Mouse (Mus musculus): ENCODE data around the gene Hint1. TPM values are rescaled to one million over a fixed set of nuclear protein-coding genes. Genes with fewer than 3 reads are reported as not detected.
"Not testable (repeated sequence)": the region's sequence is repeated elsewhere in the genome, so short reads cannot be mapped to it uniquely, and the experiment has no call there.

Hint1 gene
- polyA plus RNA-seq, 1 experiment from 2014 or later: 791 TPM

DNA sequence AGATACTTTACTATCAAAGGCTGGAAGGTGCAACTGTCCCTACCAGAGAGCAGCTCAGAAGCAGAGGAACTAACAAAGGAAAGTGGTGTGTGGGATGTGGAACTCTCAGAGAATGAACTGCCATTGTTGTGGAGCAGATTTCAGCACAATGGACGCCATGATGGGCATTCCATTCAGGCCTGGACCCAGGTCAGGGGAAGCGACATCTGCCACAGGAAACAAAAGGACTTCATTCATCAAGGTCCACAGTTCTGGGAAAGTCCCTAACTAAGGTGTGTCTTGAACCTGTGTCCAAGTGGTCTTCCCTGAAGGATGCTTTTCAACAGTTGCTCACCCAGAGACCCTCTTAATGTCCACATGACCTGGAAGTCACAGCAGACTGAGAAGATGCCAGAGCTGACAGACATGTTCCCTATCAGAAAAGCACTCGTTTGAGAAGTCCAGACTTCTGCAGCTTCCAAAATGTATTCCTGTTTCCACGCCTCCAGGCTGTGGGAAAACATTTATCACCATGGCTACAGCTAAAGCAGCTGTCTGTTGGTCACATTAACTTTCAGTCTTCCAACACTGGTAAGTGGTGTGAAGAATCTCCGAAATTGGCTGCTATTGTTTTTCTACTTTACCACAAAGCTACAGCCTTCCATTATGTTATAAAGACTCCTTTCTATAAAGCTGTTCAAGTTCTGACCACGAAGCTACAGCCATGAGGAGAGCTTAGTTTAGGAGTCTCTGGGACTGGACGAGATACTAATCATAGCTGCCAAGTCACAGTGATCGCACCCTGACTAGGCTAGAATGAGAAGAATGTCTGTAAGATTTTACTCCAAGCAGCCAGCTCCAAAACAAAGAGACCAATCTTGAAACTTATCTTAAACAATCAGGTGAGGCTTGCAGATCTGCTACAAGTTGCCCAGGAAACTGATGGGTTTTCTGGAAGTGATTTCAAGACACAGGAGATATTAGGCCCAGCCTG is 20.4 kb upstream of the Hint1 start:
- no peak for ATAC-seq
- WGBS (ENCODE audit: insufficient replicate concordance): 62% methylated on average over 8 of the region's 8 CpGs
- H3K4me3 ChIP-seq (ENCODE audit: low read depth, low read length): no peak overlapping the region

DNA sequence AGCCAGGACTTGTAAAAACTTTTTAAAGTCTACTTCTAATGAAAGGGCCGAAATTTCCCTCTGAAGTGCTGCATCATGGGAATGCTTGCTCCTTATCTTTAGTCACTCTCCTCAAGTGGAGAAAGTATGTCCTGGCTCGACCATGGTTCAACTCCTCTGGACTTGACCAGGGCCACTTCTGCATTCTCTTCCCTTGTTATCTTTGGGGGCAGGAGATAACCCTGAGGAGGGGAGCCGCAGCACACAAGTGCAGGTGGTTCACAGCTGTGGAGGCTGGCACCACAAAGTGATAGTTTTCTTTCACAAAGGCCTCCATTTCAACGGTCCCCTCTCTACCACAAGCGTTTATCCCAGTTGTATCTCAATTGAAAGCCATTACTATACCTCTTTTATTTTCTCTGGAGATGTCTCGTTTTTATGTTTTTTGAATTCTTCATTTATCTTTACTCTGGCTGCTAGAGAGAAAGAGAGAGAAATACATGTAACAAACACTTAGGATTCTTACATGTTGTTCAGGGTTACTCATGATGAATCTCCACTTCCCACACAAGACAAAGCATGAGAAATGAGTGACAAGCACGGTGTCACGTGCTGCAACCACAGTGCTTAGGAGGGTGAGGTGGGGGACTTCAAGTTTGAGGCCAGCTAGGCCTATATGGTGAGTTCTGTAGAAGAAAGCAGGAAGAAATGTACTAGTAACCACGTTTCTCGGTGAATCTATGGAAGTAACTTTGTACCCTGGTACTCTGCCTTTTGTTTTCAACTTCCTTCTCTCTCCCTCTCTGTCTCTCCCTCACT is 16.0 kb upstream of the Hint1 start:
- no peak overlapping the region for H3K4me3 ChIP-seq (ENCODE audit: low read depth, low read length)
- H3K9ac ChIP-seq (replicated peaks): no peak overlapping the region
- 44% methylated on average over 10 of the region's 10 CpGs for WGBS (ENCODE audit: insufficient replicate concordance)
- H3K27ac ChIP-seq (ENCODE audit: low read depth): peak overlapping the region; percentile 40; the same call in 1 of the 2 replicates
- H3K27me3 ChIP-seq (ENCODE audit: insufficient read depth, low read length): no peaks in the 10 kb centered on the region
- no peaks in the 10 kb centered on the region for H3K9me3 ChIP-seq (ENCODE audit: low read length)
- H3K4me1 ChIP-seq (ENCODE audit: insufficient read depth): no peaks in the 10 kb centered on the region
- H3K4me2 ChIP-seq (ENCODE audit: low read depth, low read length): no peak overlapping the region
- TF ChIP-seq EP300 (IDR thresholded peaks at IDR 0.05; ENCODE audit: low read depth) (no peak), CTCF (IDR thresholded peaks at IDR 0.05; ENCODE audit: low read depth) (no peak)
- DNase-seq (no peak), ATAC-seq (no peak)
- no peaks in the 10 kb centered on the region for H3K36me3 ChIP-seq (replicated peaks; ENCODE audit: insufficient read depth, low read length)

More for the DNA sequence above, 20.4 kb upstream of the Hint1 start:
- no peak overlapping the region for H3K9ac ChIP-seq (replicated peaks)
- TF ChIP-seq EP300 (IDR thresholded peaks at IDR 0.05; ENCODE audit: low read depth) (no peak), CTCF (IDR thresholded peaks at IDR 0.05; ENCODE audit: low read depth) (no peak)
- H3K27ac ChIP-seq (ENCODE audit: low read depth): no peak overlapping the region
- H3K9me3 ChIP-seq (ENCODE audit: low read length): no peaks in the 10 kb centered on the region
- no peaks in the 10 kb centered on the region for H3K27me3 ChIP-seq (ENCODE audit: insufficient read depth, low read length)
- H3K36me3 ChIP-seq (replicated peaks; ENCODE audit: insufficient read depth, low read length): no peaks in the 10 kb centered on the region
- H3K4me1 ChIP-seq (ENCODE audit: insufficient read depth): peaks cover 6% of the 10 kb centered on the region; the same call in 1 of the 2 replicates
- no peak for DNase-seq
- H3K4me2 ChIP-seq (ENCODE audit: low read depth, low read length): no peak overlapping the region

GRCm38 (mm10) chr11:54851656-54852055 is 14.5 kb upstream of the Hint1 start:
- H3K9me3 ChIP-seq (ENCODE audit: low read length): no peaks in the 10 kb centered on the region
- no peaks in the 10 kb centered on the region for H3K36me3 ChIP-seq (replicated peaks; ENCODE audit: insufficient read depth, low read length)
- no peaks in the 10 kb centered on the region for H3K4me1 ChIP-seq (ENCODE audit: insufficient read depth)
- 86% methylated on average over 12 of the region's 12 CpGs for WGBS (ENCODE audit: insufficient replicate concordance)
- ATAC-seq (no peak), DNase-seq (no peak)
- no peak overlapping the region for H3K4me3 ChIP-seq (ENCODE audit: low read depth, low read length)
- no peaks in the 10 kb centered on the region for H3K27me3 ChIP-seq (ENCODE audit: insufficient read depth, low read length)
- TF ChIP-seq EP300 (IDR thresholded peaks at IDR 0.05; ENCODE audit: low read depth) (no peak), CTCF (IDR thresholded peaks at IDR 0.05; ENCODE audit: low read depth) (no peak)
- H3K4me2 ChIP-seq (ENCODE audit: low read depth, low read length): no peak overlapping the region
- H3K9ac ChIP-seq (replicated peaks): no peak overlapping the region
- H3K27ac ChIP-seq (ENCODE audit: low read depth): no peak overlapping the region

DNA sequence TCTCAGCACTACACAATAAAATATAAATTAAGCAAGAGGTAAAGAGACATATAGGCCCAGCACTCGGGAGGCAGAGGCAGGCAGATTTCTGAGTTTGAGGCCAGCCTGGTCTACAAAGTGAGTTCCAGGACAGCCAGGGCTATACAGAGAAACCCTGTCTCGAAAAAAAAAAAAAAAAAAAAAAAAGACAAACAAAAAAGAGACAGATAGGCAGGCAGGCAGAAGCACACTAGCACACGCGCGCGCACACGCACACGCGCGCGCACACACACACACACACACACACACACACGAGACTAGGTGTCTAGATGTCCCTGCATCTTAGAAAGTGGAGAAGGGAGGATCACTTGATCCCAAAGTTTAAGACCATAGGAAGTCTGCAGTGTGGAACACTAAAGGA is 7.3 kb upstream of the Hint1 start:
- WGBS (ENCODE audit: insufficient replicate concordance): 93% methylated on average over 10 of the region's 12 CpGs
- peaks cover 15% of the 10 kb centered on the region for H3K4me1 ChIP-seq (ENCODE audit: insufficient read depth)
- not testable (repeated sequence) for H3K9ac ChIP-seq (replicated peaks); H3K4me2 ChIP-seq (ENCODE audit: low read depth, low read length); H3K9me3 ChIP-seq (ENCODE audit: low read length); H3K4me3 ChIP-seq (ENCODE audit: low read depth, low read length); H3K27ac ChIP-seq (ENCODE audit: low read depth); DNase-seq; H3K27me3 ChIP-seq (ENCODE audit: insufficient read depth, low read length); H3K36me3 ChIP-seq (replicated peaks; ENCODE audit: insufficient read depth, low read length); ATAC-seq

DNA sequence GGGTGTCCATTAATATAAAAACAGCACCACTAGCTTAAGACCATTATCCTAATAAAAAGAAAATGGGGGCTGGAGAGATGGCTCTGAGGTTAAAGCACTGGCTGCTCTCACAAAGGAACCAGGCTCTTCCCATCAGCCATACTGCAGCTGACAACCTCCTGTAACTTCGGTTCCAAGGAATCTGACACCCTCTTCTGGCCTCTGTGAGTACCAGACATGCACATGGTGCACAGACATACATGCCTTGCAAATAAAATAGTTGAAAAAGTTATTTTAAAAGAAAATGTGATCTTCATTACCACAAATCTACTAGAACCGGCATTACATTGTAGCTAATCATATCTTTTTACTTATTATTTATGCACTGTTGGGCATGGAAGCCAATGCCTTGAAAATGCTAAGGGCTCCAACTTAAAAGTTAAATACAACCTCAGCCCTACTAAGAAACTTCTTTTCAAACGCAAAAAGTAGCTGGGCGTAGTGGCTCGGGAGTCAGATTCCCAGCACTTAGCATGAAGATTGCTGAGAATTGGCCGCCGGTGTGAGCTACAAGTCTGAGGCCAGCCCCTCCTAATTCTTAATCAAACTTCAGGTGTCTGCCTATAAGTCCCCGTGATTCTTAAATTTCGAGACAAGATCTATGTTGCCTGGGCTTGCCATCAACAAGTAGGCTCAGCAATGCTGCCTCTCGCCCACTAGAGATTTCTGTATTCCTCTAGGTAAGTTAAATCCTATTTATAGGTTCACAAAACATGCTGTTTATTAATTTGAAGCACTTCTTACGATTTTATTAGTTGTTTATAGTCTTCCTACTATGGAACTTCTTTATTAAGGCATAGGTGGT is 6.6 kb upstream of the Hint1 start:
- 20% methylated on average over 11 of the region's 11 CpGs for WGBS (ENCODE audit: insufficient replicate concordance)
- peak overlapping the region; percentile 97; the same call in 1 of the 2 replicates for H3K27ac ChIP-seq (ENCODE audit: low read depth)
- peak; percentile 61 for TF ChIP-seq CTCF (IDR thresholded peaks at IDR 0.05; ENCODE audit: low read depth)
- TF ChIP-seq EP300 (IDR thresholded peaks at IDR 0.05; ENCODE audit: low read depth): no peak
- H3K9ac ChIP-seq (replicated peaks): peak overlapping the region; percentile 62
- ATAC-seq (no peak), DNase-seq (no peak)
- peak overlapping the region; percentile 79 for H3K4me2 ChIP-seq (ENCODE audit: low read depth, low read length)
- peaks cover 15% of the 10 kb centered on the region for H3K4me1 ChIP-seq (ENCODE audit: insufficient read depth)
- no peaks in the 10 kb centered on the region for H3K9me3 ChIP-seq (ENCODE audit: low read length)
- no peaks in the 10 kb centered on the region for H3K36me3 ChIP-seq (replicated peaks; ENCODE audit: insufficient read depth, low read length)
- H3K4me3 ChIP-seq (ENCODE audit: low read depth, low read length): peak overlapping the region; percentile 67
- H3K27me3 ChIP-seq (ENCODE audit: insufficient read depth, low read length): no peaks in the 10 kb centered on the region
